Comparison of ENCODE assay signal across 12 mouse cellular contexts in the genomic region with DNA sequence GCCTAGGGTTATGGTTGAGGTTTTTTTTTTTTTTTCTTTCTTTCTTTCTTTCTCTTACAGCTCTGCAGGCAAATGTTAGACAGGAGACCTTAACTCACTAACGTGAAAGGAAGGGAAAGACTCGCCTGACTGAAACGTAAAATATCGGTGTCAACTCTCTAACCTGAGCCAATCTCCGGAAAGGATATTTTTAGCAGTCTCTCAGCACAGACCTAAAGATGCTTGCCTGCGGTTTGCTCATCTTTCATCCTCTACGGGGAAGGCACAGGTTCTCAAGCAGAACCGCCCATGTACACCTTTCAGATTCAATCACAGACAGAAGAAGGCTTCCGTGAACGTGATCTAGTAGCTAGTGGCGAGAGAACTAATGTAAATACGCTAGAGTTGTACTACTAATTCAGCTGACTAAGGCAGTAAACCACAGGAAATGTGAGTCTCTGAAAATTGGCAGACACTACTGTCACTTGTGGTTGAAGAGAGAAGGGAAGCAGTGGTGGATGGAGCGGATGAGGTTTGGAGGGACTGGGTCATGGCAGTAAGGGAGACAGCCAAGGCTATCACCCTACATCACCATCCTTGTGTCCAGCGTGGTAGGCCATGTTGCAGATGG. TPM values are rescaled to one million over a fixed set of nuclear protein-coding genes. Genes with fewer than 3 reads are reported as not detected.
DNase-seq lines count a peak whose midpoint lies in the region; ATAC-seq lines count a peak whose summit lies in the region.
"Had no signal": no experiment of that assay in that cellular context is flagged by ENCODE, and none has a peak within 500 bp of the region (broad histone marks: within the 10 kb centered on the region; RNA-seq: fewer than 3 reads in every experiment).

No protein-coding gene starts in this region.

- H3K27ac ChIP-seq in midbrain, embryonic 13.5 days = peak overlapping the region; percentile 61; the same call in 1 of the 2 replicates
- no peak overlapping the region for H3K27ac ChIP-seq in midbrain, embryonic 14.5 days (replicated peaks; ENCODE audit: low read depth, low read length)

- DNase-seq in midbrain, embryonic 14.5 days = no peak
- peak; percentile 37 for DNase-seq in NIH3T3 (ENCODE audit: low read depth)
- DNase-seq in naive thymus-derived CD4-positive, alpha-beta T cell, adult 2 months (ENCODE audit: low read depth) = peak; percentile 20
- DNase-seq in urinary bladder, postnatal 25 days (ENCODE audit: low spot score) = no peak
- no peak for DNase-seq in gastrocnemius, postnatal 36 days
- no peak for DNase-seq in MN1 (ENCODE audit: low spot score)
- DNase-seq: gastrocnemius, postnatal 25 days; kidney, postnatal 25 days; liver, postnatal 0 days had no signal

- H3K4me3 ChIP-seq in midbrain, embryonic 13.5 days (replicated peaks) = no peak overlapping the region
- no peak overlapping the region for H3K4me3 ChIP-seq in midbrain, embryonic 14.5 days (replicated peaks; ENCODE audit: low read depth, low read length)

- no peaks in the 10 kb centered on the region for H3K27me3 ChIP-seq in midbrain, embryonic 13.5 days
- no peaks in the 10 kb centered on the region for H3K27me3 ChIP-seq in midbrain, embryonic 14.5 days (ENCODE audit: control insufficient read depth, insufficient read depth, low read length)
- H3K27me3 ChIP-seq: Patski had no signal

- no peak overlapping the region for H3K4me2 ChIP-seq in midbrain, embryonic 13.5 days (replicated peaks)
- no peak overlapping the region; the same call in 1 of the 2 replicates for H3K4me2 ChIP-seq in midbrain, embryonic 14.5 days (ENCODE audit: low read length)

- ATAC-seq in midbrain, embryonic 13.5 days = no peak
- ATAC-seq in midbrain, embryonic 14.5 days (ENCODE audit: low FRiP score, low TSS enrichment) = no peak
- peak; percentile 80 for ATAC-seq in granulocyte monocyte progenitor cell, adult 5-6 weeks (replicated peaks; ENCODE audit: poor library complexity, severe bottlenecking)
- ATAC-seq: liver, postnatal 0 days; Patski had no signal

- peaks cover 78% of the 10 kb centered on the region for H3K4me1 ChIP-seq in midbrain, embryonic 13.5 days (replicated peaks)
- peaks cover 49% of the 10 kb centered on the region for H3K4me1 ChIP-seq in midbrain, embryonic 14.5 days (ENCODE audit: control insufficient read depth, insufficient read depth, low read length)

- WGBS in midbrain, embryonic 13.5 days = 89% methylated on average over 14 of the region's 14 CpGs
- 87% methylated on average over 14 of the region's 14 CpGs for WGBS in midbrain, embryonic 14.5 days

- H3K9ac ChIP-seq in midbrain, embryonic 13.5 days (replicated peaks) = peak overlapping the region; percentile 50; the same call in 1 of the 2 replicates
- no peak overlapping the region for H3K9ac ChIP-seq in midbrain, embryonic 14.5 days (replicated peaks; ENCODE audit: low read length)
- H3K9ac ChIP-seq: liver, postnatal 0 days had no signal

- intact Hi-C loops in gastrocnemius, postnatal 36 days (cut with DNase I) = no loop called here

- no peaks in the 10 kb centered on the region for H3K9me3 ChIP-seq in midbrain, embryonic 13.5 days
- H3K9me3 ChIP-seq in midbrain, embryonic 14.5 days (ENCODE audit: control insufficient read depth, low read length) = no peaks in the 10 kb centered on the region

- peaks cover 60% of the 10 kb centered on the region for H3K36me3 ChIP-seq in midbrain, embryonic 13.5 days
- peaks cover 81% of the 10 kb centered on the region for H3K36me3 ChIP-seq in midbrain, embryonic 14.5 days (ENCODE audit: control insufficient read depth, insufficient read depth, low read length)

RNA-seq across cellular contexts. Expression of a gene that starts 12.9 kb away (rescaled TPM):
- polyA plus RNA-seq in midbrain, embryonic 13.5 days (2015; fragmentation: Nextera tagmentation; extraction: Ambion mirVana) = 2,051 and 2,103 TPM in 2 replicates
- 2,111 and 2,470 TPM in 2 replicates for polyA plus RNA-seq in midbrain, embryonic 14.5 days (2014; fragmentation: Nextera tagmentation; extraction: Ambion mirVana)
- not detected in 2 replicates for total RNA-seq in granulocyte monocyte progenitor cell, adult 5-6 weeks (2014; fragmentation: Nextera tagmentation)
- total RNA-seq in granulocyte monocyte progenitor cell, adult 5-6 weeks (2017) = 0.15 TPM in 1 of 2 replicates, not detected in the other
- 1 to 10 TPM; 8.4 to 9.5 TPM for total RNA-seq in gastrocnemius, postnatal 36 days (2021)

Comparison
In these comparisons a context has a peak if more than half of its experiments do, and no peak if none do; other contexts are left out.
1. DNase-seq: peak in NIH3T3 (single experiment) and naive thymus-derived CD4-positive, alpha-beta T cell, adult 2 months (single experiment); none in midbrain, embryonic 14.5 days (single experiment), urinary bladder, postnatal 25 days (single experiment), gastrocnemius, postnatal 36 days (0 of 2) and MN1 (single experiment).
2. RNA of a gene that starts 12.9 kb away (total RNA-seq): 8.4 to 9.5 TPM in gastrocnemius, postnatal 36 days; 0.15 TPM in granulocyte monocyte progenitor cell, adult 5-6 weeks; every median in the first group is over 4 times any median in the second.